Mouse (Mus musculus) myocyte (in vitro differentiated cells): ENCODE measurements around the gene Bbs9.

ENCODE experiments used
- E2F4 ChIP-seq: IDR thresholded peaks from one replicate; pipeline ENCODE4 v1.6.1; 2011; ENCODE audit warnings: mild to moderate bottlenecking, control low read depth, moderate library complexity; ENCODE audit not compliant: insufficient read depth
- MYOG ChIP-seq, 3 experiments: IDR thresholded peaks; one replicate each; pipeline ENCODE4 v1.6.1; 2011; ENCODE audit warnings: control low read depth in 2 of 3, low read depth in 2 of 3, mild to moderate bottlenecking in 2 of 3; ENCODE audit not compliant: insufficient read length in 2 of 3, control insufficient read depth in 1 of 3, insufficient read depth in 1 of 3
- POLR2A ChIP-seq: IDR thresholded peaks from one replicate; pipeline ENCODE4 v1.6.1; 2011; ENCODE audit warnings: low read depth, mild to moderate bottlenecking, control low read depth, moderate library complexity; ENCODE audit not compliant: insufficient read length
- POLR2AphosphoS2 ChIP-seq: IDR thresholded peaks from one replicate; pipeline ENCODE4 v1.6.1; 2011; ENCODE audit warnings: low read depth, control low read depth; ENCODE audit not compliant: insufficient read length
- TCF3 ChIP-seq: IDR thresholded peaks from one replicate; pipeline ENCODE4 v1.6.1; 2011; ENCODE audit warnings: low read depth, control low read depth; ENCODE audit not compliant: insufficient read length
- USF1 ChIP-seq: IDR thresholded peaks from one replicate; pipeline ENCODE4 v1.6.1; 2011; ENCODE audit warnings: low read depth, mild to moderate bottlenecking, control low read depth, moderate library complexity

DNA sequence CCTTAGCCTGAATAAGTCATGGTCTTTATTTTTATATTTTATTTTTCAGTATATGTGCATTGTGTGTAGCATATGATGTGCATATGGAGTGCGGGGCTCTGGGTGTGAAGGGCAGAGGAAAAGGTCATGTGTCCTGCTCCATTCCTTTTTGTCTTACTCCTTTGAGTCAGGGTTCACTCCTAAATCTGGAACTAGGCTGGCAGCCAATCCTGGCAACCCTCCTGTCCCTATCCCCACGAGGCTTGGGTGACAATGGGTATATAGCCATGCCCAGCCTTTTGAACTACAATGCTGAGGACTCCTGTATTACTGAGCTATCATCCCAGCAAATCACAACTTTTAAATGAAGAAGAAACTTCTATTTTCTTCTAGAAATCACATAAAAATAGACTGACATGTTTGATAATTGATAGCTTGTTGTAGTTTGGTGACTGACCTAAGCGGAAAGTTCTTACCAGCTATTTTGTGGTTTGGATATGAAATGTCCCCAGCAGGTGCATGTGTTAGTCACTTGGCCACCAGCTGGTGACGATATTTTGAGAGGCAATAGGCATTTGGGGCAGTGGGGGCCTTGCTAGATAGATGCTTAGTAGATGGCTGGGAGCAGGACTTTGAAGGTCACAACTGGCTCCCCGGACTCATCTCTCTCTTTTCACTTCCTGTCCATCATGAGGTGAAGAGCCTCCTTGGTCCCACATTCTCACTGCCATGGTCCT lies 300.9 kb downstream of the Bbs9 start:
- TF ChIP-seq POLR2A (no peak), POLR2AphosphoS2 (no peak), TCF3 (peak; percentile 22), E2F4 (no peak), USF1 (no peak), MYOG (IDR thresholded peaks at IDR 0.05; ENCODE audit: control insufficient read depth in 1 of 3, insufficient read depth in 1 of 3, insufficient read length in 2 of 3, low read depth in 2 of 3) (peak in 2 of 3 experiments; percentile 76 to 92)
